Comparison of ENCODE assay signal across 21 mouse cellular contexts in the genomic region with DNA sequence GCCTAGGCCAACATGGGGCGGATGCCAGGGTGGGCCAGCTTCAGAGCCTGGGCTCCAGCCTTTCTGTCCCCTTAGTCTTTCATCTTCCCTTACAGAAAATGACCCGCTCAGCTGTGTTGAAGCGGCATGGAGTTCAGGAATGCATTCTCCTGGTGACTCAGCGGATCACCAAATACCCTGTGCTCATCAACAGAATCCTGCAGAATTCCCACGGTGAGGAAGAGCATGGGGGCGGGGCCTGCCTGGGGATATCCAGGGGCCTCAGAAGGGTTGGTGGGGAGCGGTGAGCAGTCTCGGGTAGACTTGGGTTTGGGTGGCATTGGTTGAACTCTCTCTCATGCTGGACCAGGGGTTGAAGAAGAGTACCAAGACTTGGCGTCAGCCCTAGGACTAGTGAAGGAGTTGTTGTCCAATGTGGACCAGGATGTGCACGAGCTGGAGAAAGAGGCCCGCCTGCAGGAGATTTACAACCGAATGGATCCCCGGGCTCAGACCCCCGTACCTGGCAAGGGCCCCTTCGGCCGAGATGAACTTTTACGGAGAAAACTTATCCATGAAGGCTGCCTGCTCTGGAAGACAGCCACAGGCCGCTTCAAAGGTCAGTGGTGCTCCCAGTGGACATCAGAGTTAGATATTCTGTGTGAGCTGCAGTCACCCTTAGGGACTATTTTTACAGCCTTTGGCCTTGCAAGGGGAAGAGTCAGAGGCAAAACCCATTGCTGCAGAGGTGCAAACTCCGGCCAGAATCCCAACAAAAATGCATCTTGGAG. TPM values are rescaled to one million over a fixed set of nuclear protein-coding genes. Genes with fewer than 3 reads are reported as not detected.
DNase-seq lines count a peak whose midpoint lies in the region; ATAC-seq and TF ChIP-seq lines count a peak whose summit lies in the region.
"Had no signal": no experiment of that assay in that cellular context is flagged by ENCODE, and none has a peak within 500 bp of the region (broad histone marks: within the 10 kb centered on the region; RNA-seq: fewer than 3 reads in every experiment).

No protein-coding gene starts in this region.

- no peaks in the 10 kb centered on the region for H3K9me3 ChIP-seq in kidney, embryonic 16.5 days (ENCODE audit: low read length)
- no peaks in the 10 kb centered on the region for H3K9me3 ChIP-seq in heart, postnatal 0 days (replicated peaks; ENCODE audit: control insufficient read depth, low read length)
- H3K9me3 ChIP-seq: forebrain, embryonic 10.5 days; hindbrain, embryonic 12.5 days; limb, embryonic 13.5 days; midbrain, embryonic 13.5 days had no signal

- ATAC-seq in frontal cortex, adult (ENCODE audit: low TSS enrichment) = peak; percentile 7; the same call in 1 of the 2 replicates
- ATAC-seq in kidney, embryonic 16.5 days (ENCODE audit: low FRiP score, low TSS enrichment) = no peak
- ATAC-seq in heart, postnatal 0 days (ENCODE audit: insufficient read depth, low read depth) = no peak
- no peak for ATAC-seq in monocyte, adult 5-6 weeks (replicated peaks; ENCODE audit: insufficient number of reproducible peaks, low FRiP score, low TSS enrichment, poor library complexity, severe bottlenecking)
- ATAC-seq: intestine, embryonic 16.5 days; midbrain, embryonic 13.5 days had no signal

- no peaks in the 10 kb centered on the region for H3K27me3 ChIP-seq in kidney, embryonic 16.5 days (ENCODE audit: insufficient read depth, low read length)
- no peaks in the 10 kb centered on the region for H3K27me3 ChIP-seq in heart, postnatal 0 days (ENCODE audit: control insufficient read depth, insufficient read depth, low read length)
- H3K27me3 ChIP-seq: hindbrain, embryonic 12.5 days; limb, embryonic 13.5 days; midbrain, embryonic 13.5 days had no signal

- H3K4me1 ChIP-seq in kidney, embryonic 16.5 days (ENCODE audit: insufficient read depth, low read length) = 0 out of 2 replicates have a peak, but pooled peaks cover 3% of the 10 kb centered on the region
- H3K4me1 ChIP-seq in heart, postnatal 0 days (ENCODE audit: control insufficient read depth, insufficient read depth) = peaks cover 21% of the 10 kb centered on the region

- TF ChIP-seq EP300 in heart, postnatal 0 days (IDR thresholded peaks at IDR 0.05; ENCODE audit: low read depth) = no peak

- H3K4me2 ChIP-seq in kidney, embryonic 16.5 days (replicated peaks; ENCODE audit: low read depth, low read length) = no peak overlapping the region
- H3K4me2 ChIP-seq in heart, postnatal 0 days (ENCODE audit: low read depth, low read length) = no peak overlapping the region
- H3K4me2 ChIP-seq: hindbrain, embryonic 12.5 days; limb, embryonic 13.5 days; midbrain, embryonic 13.5 days had no signal

- H3K4me3 ChIP-seq in kidney, embryonic 16.5 days (ENCODE audit: low read length) = no peak overlapping the region
- H3K4me3 ChIP-seq in heart, postnatal 0 days (ENCODE audit: low read depth, low read length) = no peak overlapping the region
- H3K4me3 ChIP-seq: forebrain, embryonic 10.5 days; hindbrain, embryonic 12.5 days; limb, embryonic 13.5 days; midbrain, embryonic 13.5 days had no signal

- H3K27ac ChIP-seq in kidney, embryonic 16.5 days (ENCODE audit: low read length) = no peak overlapping the region; the same call in 1 of the 2 replicates
- H3K27ac ChIP-seq in heart, postnatal 0 days (ENCODE audit: low read depth) = peak overlapping the region; percentile 69
- H3K27ac ChIP-seq: forebrain, embryonic 10.5 days; hindbrain, embryonic 12.5 days; limb, embryonic 13.5 days; midbrain, embryonic 13.5 days had no signal

- DNase-seq in frontal cortex, adult 2 months (ENCODE audit: extremely low spot score in 1 of 2, low spot score in 1 of 2) = no peak
- DNase-seq in kidney, adult 18-20 months = peak; percentile 44
- DNase-seq in heart, postnatal 0 days (ENCODE audit: low spot score) = no peak
- peak; percentile 53 to 63 for DNase-seq in kidney, postnatal 4 days
- DNase-seq in spleen, postnatal 10 days (ENCODE audit: low spot score in 2 of 2) = no peak
- DNase-seq: adrenal gland, postnatal 14 days; cerebellum, postnatal 10 days; lung, postnatal 4 days had no signal

- WGBS in kidney, embryonic 16.5 days = 86% methylated on average over 19 of the region's 19 CpGs
- 76% methylated on average over 19 of the region's 19 CpGs for WGBS in heart, postnatal 0 days

- TF ChIP-seq CTCF in heart, postnatal 0 days (IDR thresholded peaks at IDR 0.05; ENCODE audit: low read depth) = no peak

- H3K9ac ChIP-seq in kidney, embryonic 16.5 days (replicated peaks; ENCODE audit: low read length) = no peak overlapping the region
- no peak overlapping the region for H3K9ac ChIP-seq in heart, postnatal 0 days (replicated peaks; ENCODE audit: low read depth, low read length)
- H3K9ac ChIP-seq: hindbrain, embryonic 12.5 days; limb, embryonic 13.5 days; midbrain, embryonic 13.5 days had no signal

- peaks cover 95% of the 10 kb centered on the region for H3K36me3 ChIP-seq in kidney, embryonic 16.5 days (ENCODE audit: insufficient read depth, low read length)
- H3K36me3 ChIP-seq in heart, postnatal 0 days (replicated peaks; ENCODE audit: control insufficient read depth, insufficient read depth, low read length) = peaks cover 94% of the 10 kb centered on the region

RNA-seq across cellular contexts. Expression of a gene that starts 17.3 kb away (rescaled TPM):
- not detected in 2 replicates for polyA plus RNA-seq in frontal cortex, adult 2 months (2012; rRNA removed)
- not detected in 2 replicates for polyA plus RNA-seq in kidney, embryonic 16.5 days (2015; fragmentation: Nextera tagmentation; extraction: Ambion mirVana)
- total RNA-seq in heart, postnatal 0 days (2014; rRNA removed; ENCODE audit: low replicate concordance) = not detected in 2 replicates
- not detected in 2 replicates for polyA plus RNA-seq in heart, postnatal 0 days (2015; fragmentation: Nextera tagmentation; extraction: Ambion mirVana)
- total RNA-seq in monocyte, adult 5-6 weeks (2017) = not detected in 3 replicates
- total RNA-seq: adrenal gland, postnatal 14 days; gastrocnemius, adult 8-10 months had no signal
- polyA plus RNA-seq: embryonic facial prominence, embryonic 11.5 days; forebrain, embryonic 10.5 days; hindbrain, embryonic 12.5 days; intestine, embryonic 16.5 days; limb, embryonic 13.5 days; liver, embryonic 16.5 days; midbrain, embryonic 13.5 days; neural tube, embryonic 11.5 days; spleen, adult 2 months had no signal

RNA-seq across cellular contexts. Expression of a gene that starts 29.9 kb away (rescaled TPM):
- 185 and 212 TPM in 2 replicates for polyA plus RNA-seq in frontal cortex, adult 2 months (2012; rRNA removed)
- 103 and 119 TPM in 2 replicates for polyA plus RNA-seq in kidney, embryonic 16.5 days (2015; fragmentation: Nextera tagmentation; extraction: Ambion mirVana)
- total RNA-seq in heart, postnatal 0 days (2014; rRNA removed; ENCODE audit: low replicate concordance) = 81.1 and 146 TPM in 2 replicates
- polyA plus RNA-seq in heart, postnatal 0 days (2015; fragmentation: Nextera tagmentation; extraction: Ambion mirVana) = 52.2 and 56.1 TPM in 2 replicates
- total RNA-seq in monocyte, adult 5-6 weeks (2017) = 88.9 to 183 TPM (median 90.0 TPM) in 3 replicates

RNA-seq across cellular contexts. Expression of a gene that starts 49.9 kb away (rescaled TPM):
- polyA plus RNA-seq in frontal cortex, adult 2 months (2012; rRNA removed) = 75.8 and 82.0 TPM in 2 replicates
- polyA plus RNA-seq in kidney, embryonic 16.5 days (2015; fragmentation: Nextera tagmentation; extraction: Ambion mirVana) = 92.2 and 97.3 TPM in 2 replicates
- total RNA-seq in heart, postnatal 0 days (2014; rRNA removed; ENCODE audit: low replicate concordance) = 96.2 and 102 TPM in 2 replicates
- polyA plus RNA-seq in heart, postnatal 0 days (2015; fragmentation: Nextera tagmentation; extraction: Ambion mirVana) = 44.4 and 46.2 TPM in 2 replicates
- total RNA-seq in monocyte, adult 5-6 weeks (2017) = 82.8 to 120 TPM (median 89.3 TPM) in 3 replicates

Comparison
In these comparisons a context has a peak if more than half of its experiments do, and no peak if none do; other contexts are left out.
1. DNase-seq: peak in kidney, adult 18-20 months (single experiment) and kidney, postnatal 4 days (2 of 2); none in frontal cortex, adult 2 months (0 of 2), heart, postnatal 0 days (single experiment) and spleen, postnatal 10 days (0 of 2).